Mouse (Mus musculus) natural killer cell, adult 2 months (primary cell): ENCODE data around the gene Mrrf.

Experiments used
- DNase-seq, 2 experiments: peaks; one replicate each; pipeline ENCODE4 v3.0.0; 2022; ENCODE audit warnings: low spot score in 2 of 2

The Mrrf gene

GRCm38 (mm10) chr2:36136300-36136941 is at the start of gene Mrrf, which contains the start of gene Rbm18:
Mrrf (plus strand) TSS chr2:36136389.
Rbm18 (minus strand) TSS chr2:36136773.
- DNase-seq, result peak; percentile 90 to 92

GRCm38 (mm10) chr2:36089190-36089589 is 47.0 kb upstream of the Mrrf start:
- no peak for DNase-seq

GRCm38 (mm10) chr2:36090853-36091741 is 45.1 kb upstream of the Mrrf start:
- peak; percentile 32 to 48 for DNase-seq

GRCm38 (mm10) chr2:36092748-36093147 is 43.4 kb upstream of the Mrrf start:
- DNase-seq, result no peak

- no peak for DNase-seq
Observed at GRCm38 (mm10) chr2:36093301-36093700, 42.9 kb upstream of the Mrrf start.

- no peak for DNase-seq
Observed at GRCm38 (mm10) chr2:36093914-36094475, 42.2 kb upstream of the Mrrf start.

GRCm38 (mm10) chr2:36097129-36097815 is 38.9 kb upstream of the Mrrf start:
- no peak for DNase-seq

GRCm38 (mm10) chr2:36098021-36098420 is 38.2 kb upstream of the Mrrf start:
- no peak for DNase-seq

GRCm38 (mm10) chr2:36099739-36100138 is 36.5 kb upstream of the Mrrf start:
- no peak for DNase-seq

GRCm38 (mm10) chr2:36101866-36102558 is 34.2 kb upstream of the Mrrf start:
- DNase-seq, result no peak

GRCm38 (mm10) chr2:36102559-36102946 is 33.6 kb upstream of the Mrrf start:
- DNase-seq, result no peak

GRCm38 (mm10) chr2:36103069-36103554 is 33.1 kb upstream of the Mrrf start:
- no peak for DNase-seq

GRCm38 (mm10) chr2:36103555-36104367 is 32.4 kb upstream of the Mrrf start:
- no peak for DNase-seq

GRCm38 (mm10) chr2:36104436-36104955 is 31.7 kb upstream of the Mrrf start:
- no peak for DNase-seq

GRCm38 (mm10) chr2:36104956-36105741 is 31.0 kb upstream of the Mrrf start, which contains the start of gene Lhx6:
Lhx6 (minus strand) TSS chr2:36105408.
- DNase-seq, result no peak

- no peak for DNase-seq
Observed at GRCm38 (mm10) chr2:36108615-36109014, 27.6 kb upstream of the Mrrf start.

- DNase-seq, result no peak
Observed at GRCm38 (mm10) chr2:36112632-36113031, 23.6 kb upstream of the Mrrf start.

GRCm38 (mm10) chr2:36126795-36127429 is 9.3 kb upstream of the Mrrf start:
- DNase-seq, result no peak

GRCm38 (mm10) chr2:36127973-36128372 is 8.2 kb upstream of the Mrrf start:
- DNase-seq, result no peak
